Mouse (Mus musculus): Measurements from ENCODE around the gene Ndufa12.

DNA sequence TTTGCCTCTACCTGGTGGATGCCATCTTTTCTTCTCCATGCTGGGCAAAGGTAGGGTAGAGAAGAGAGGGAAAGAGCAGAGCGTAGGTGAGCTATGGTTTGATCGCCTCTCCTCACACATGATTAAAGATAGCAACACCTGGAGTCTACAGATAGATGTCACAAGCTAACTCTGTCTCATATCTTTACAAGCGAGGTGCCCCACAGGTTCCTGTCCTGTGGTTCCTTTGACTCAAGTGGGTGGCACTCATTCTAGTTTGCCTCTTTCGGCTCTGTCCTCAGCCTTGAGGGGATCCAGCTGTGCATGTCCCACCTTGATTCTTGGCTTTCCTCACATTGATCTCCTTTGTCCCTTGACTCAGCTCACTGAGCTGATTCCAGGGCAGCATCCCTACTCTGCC, 58.0 kb downstream of the Ndufa12 start:
- TF ChIP-seq CHD2 (IDR thresholded peaks at IDR 0.05; ENCODE audit: low read depth, low read length) = no peak
- no peak for TF ChIP-seq MAFK (IDR thresholded peaks at IDR 0.05; ENCODE audit: insufficient read depth, low read depth, low read length)
